8 mouse cellular contexts compared by ENCODE assay signal in genomic region chr5:136473337-136473736, GRCm38 (mm10).
A peak's percentile ranks its signal among the peaks of the same experiment; 100 is the strongest.
DNase-seq lines count a peak whose midpoint lies in the region; ATAC-seq and TF ChIP-seq lines count a peak whose summit lies in the region.

No protein-coding gene starts in this region.

- H3K4me2 ChIP-seq in forebrain, embryonic 16.5 days (ENCODE audit: low read length), result no peak overlapping the region
- H3K4me2 ChIP-seq in lung, embryonic 16.5 days (ENCODE audit: low read depth, low read length), result no peak overlapping the region
- H3K4me2 ChIP-seq in kidney, embryonic 14.5 days (replicated peaks; ENCODE audit: low read depth, low read length), result no peak overlapping the region
- H3K4me2 ChIP-seq in stomach, postnatal 0 days (replicated peaks; ENCODE audit: low read depth), result no peak overlapping the region

- no peak for TF ChIP-seq EP300 in stomach, postnatal 0 days (optimal IDR thresholded peaks at IDR 0.05)

- DNase-seq in forebrain, embryonic 10.5 days (ENCODE audit: extremely low spot score, low spot score), result no peak
- DNase-seq in lung, postnatal 4 days, result no peak
- DNase-seq in stomach, postnatal 0 days (ENCODE audit: low spot score), result peak; percentile 52
- no peak for DNase-seq in left cerebral cortex, adult 11 months (ENCODE audit: low spot score)

- peaks cover 57% of the 10 kb centered on the region for H3K4me1 ChIP-seq in forebrain, embryonic 10.5 days
- peaks cover 11% of the 10 kb centered on the region for H3K4me1 ChIP-seq in forebrain, embryonic 16.5 days (replicated peaks; ENCODE audit: control insufficient read depth, insufficient read depth, low read length)
- H3K4me1 ChIP-seq in lung, embryonic 16.5 days (replicated peaks; ENCODE audit: control insufficient read depth, insufficient read depth, low read length), result peaks cover 30% of the 10 kb centered on the region
- H3K4me1 ChIP-seq in kidney, embryonic 14.5 days (ENCODE audit: control insufficient read depth, insufficient read depth, low read length), result peaks cover 43% of the 10 kb centered on the region
- H3K4me1 ChIP-seq in stomach, postnatal 0 days (replicated peaks; ENCODE audit: control insufficient read depth, insufficient read depth), result no peaks in the 10 kb centered on the region; the same call in 1 of the 2 replicates

- ATAC-seq in forebrain, embryonic 16.5 days, result no peak
- peak; percentile 70 for ATAC-seq in lung, embryonic 16.5 days (ENCODE audit: low read depth)
- ATAC-seq in kidney, embryonic 14.5 days (ENCODE audit: low FRiP score, low TSS enrichment), result peak; percentile 78; the same call in 1 of the 2 replicates
- ATAC-seq in stomach, postnatal 0 days (ENCODE audit: low FRiP score, low TSS enrichment), result peak; percentile 86
- no peak for ATAC-seq in frontal cortex, adult (ENCODE audit: low TSS enrichment)

- WGBS in forebrain, embryonic 10.5 days, result 50% methylated on average over 6 of the region's 6 CpGs
- WGBS in forebrain, embryonic 16.5 days, result 54% methylated on average over 6 of the region's 6 CpGs
- 25% methylated on average over 6 of the region's 6 CpGs for WGBS in lung, embryonic 16.5 days
- WGBS in kidney, embryonic 14.5 days, result 23% methylated on average over 6 of the region's 6 CpGs
- 33% methylated on average over 6 of the region's 6 CpGs for WGBS in stomach, postnatal 0 days

- H3K4me3 ChIP-seq in forebrain, embryonic 10.5 days, result no peak overlapping the region
- H3K4me3 ChIP-seq in forebrain, embryonic 16.5 days (replicated peaks; ENCODE audit: low read length), result no peak overlapping the region
- H3K4me3 ChIP-seq in lung, embryonic 16.5 days (ENCODE audit: low read length), result no peak overlapping the region
- H3K4me3 ChIP-seq in kidney, embryonic 14.5 days (ENCODE audit: low read length), result no peak overlapping the region
- H3K4me3 ChIP-seq in stomach, postnatal 0 days (ENCODE audit: low read depth, low read length), result no peak overlapping the region

- H3K27me3 ChIP-seq in forebrain, embryonic 10.5 days (ENCODE audit: poor library complexity, severe bottlenecking), result no peaks in the 10 kb centered on the region
- no peaks in the 10 kb centered on the region for H3K27me3 ChIP-seq in forebrain, embryonic 16.5 days (replicated peaks; ENCODE audit: control insufficient read depth, insufficient read depth, low read length)
- no peaks in the 10 kb centered on the region for H3K27me3 ChIP-seq in lung, embryonic 16.5 days (ENCODE audit: control insufficient read depth, insufficient read depth, low read depth, low read length)
- no peaks in the 10 kb centered on the region for H3K27me3 ChIP-seq in kidney, embryonic 14.5 days (ENCODE audit: control insufficient read depth, insufficient read depth, low read length)
- H3K27me3 ChIP-seq in stomach, postnatal 0 days (ENCODE audit: control insufficient read depth, insufficient read depth, low read length), result no peaks in the 10 kb centered on the region

- no peak for TF ChIP-seq CTCF in stomach, postnatal 0 days (IDR thresholded peaks at IDR 0.05; ENCODE audit: low read depth)

- peaks cover 33% of the 10 kb centered on the region for H3K36me3 ChIP-seq in forebrain, embryonic 10.5 days (replicated peaks)
- H3K36me3 ChIP-seq in forebrain, embryonic 16.5 days (ENCODE audit: control insufficient read depth, insufficient read depth), result no peaks in the 10 kb centered on the region
- H3K36me3 ChIP-seq in lung, embryonic 16.5 days (ENCODE audit: control insufficient read depth, insufficient read depth, low read length), result no peaks in the 10 kb centered on the region
- 0 out of 2 replicates have a peak, but pooled peaks cover 3% of the 10 kb centered on the region for H3K36me3 ChIP-seq in kidney, embryonic 14.5 days (ENCODE audit: control insufficient read depth, insufficient read depth, low read length)
- no peaks in the 10 kb centered on the region for H3K36me3 ChIP-seq in stomach, postnatal 0 days (ENCODE audit: control insufficient read depth, insufficient read depth, low read length)

- no peak overlapping the region for H3K9ac ChIP-seq in forebrain, embryonic 16.5 days (replicated peaks; ENCODE audit: low read depth, low read length)
- H3K9ac ChIP-seq in lung, embryonic 16.5 days (ENCODE audit: low read length), result no peak overlapping the region
- H3K9ac ChIP-seq in kidney, embryonic 14.5 days (ENCODE audit: low read depth, low read length), result no peak overlapping the region; the same call in 1 of the 2 replicates
- H3K9ac ChIP-seq in stomach, postnatal 0 days (ENCODE audit: low read length), result no peak overlapping the region

- peak overlapping the region; percentile 44; the same call in 1 of the 2 replicates for H3K27ac ChIP-seq in forebrain, embryonic 10.5 days
- no peak overlapping the region for H3K27ac ChIP-seq in forebrain, embryonic 16.5 days (ENCODE audit: low read length)
- peak overlapping the region; percentile 62 for H3K27ac ChIP-seq in lung, embryonic 16.5 days (ENCODE audit: low read length)
- peak overlapping the region; percentile 18; the same call in 1 of the 2 replicates for H3K27ac ChIP-seq in kidney, embryonic 14.5 days (ENCODE audit: low read depth, low read length)
- H3K27ac ChIP-seq in stomach, postnatal 0 days (replicated peaks), result peak overlapping the region; percentile 77

- H3K9me3 ChIP-seq in forebrain, embryonic 10.5 days, result no peaks in the 10 kb centered on the region
- no peaks in the 10 kb centered on the region for H3K9me3 ChIP-seq in forebrain, embryonic 16.5 days (ENCODE audit: control insufficient read depth, low read length)
- no peaks in the 10 kb centered on the region for H3K9me3 ChIP-seq in lung, embryonic 16.5 days (ENCODE audit: control insufficient read depth, low read length)
- H3K9me3 ChIP-seq in kidney, embryonic 14.5 days (ENCODE audit: control insufficient read depth, low read length), result no peaks in the 10 kb centered on the region
- H3K9me3 ChIP-seq in stomach, postnatal 0 days (ENCODE audit: control insufficient read depth, low read length), result no peaks in the 10 kb centered on the region

Comparison
In these comparisons a context has a peak if more than half of its experiments do, and no peak if none do; other contexts are left out.
1. ATAC-seq: peak in lung, embryonic 16.5 days (single experiment), kidney, embryonic 14.5 days (single experiment) and stomach, postnatal 0 days (single experiment); none in forebrain, embryonic 16.5 days (single experiment) and frontal cortex, adult (single experiment).